Mouse (Mus musculus): ENCODE results near the gene Muc4. TPM values are rescaled to one million over a fixed set of nuclear protein-coding genes. Genes with fewer than 3 reads are reported as not detected.

The Muc4 gene
- polyA plus RNA-seq, 1 experiment from 2014 or later: not detected

DNA sequence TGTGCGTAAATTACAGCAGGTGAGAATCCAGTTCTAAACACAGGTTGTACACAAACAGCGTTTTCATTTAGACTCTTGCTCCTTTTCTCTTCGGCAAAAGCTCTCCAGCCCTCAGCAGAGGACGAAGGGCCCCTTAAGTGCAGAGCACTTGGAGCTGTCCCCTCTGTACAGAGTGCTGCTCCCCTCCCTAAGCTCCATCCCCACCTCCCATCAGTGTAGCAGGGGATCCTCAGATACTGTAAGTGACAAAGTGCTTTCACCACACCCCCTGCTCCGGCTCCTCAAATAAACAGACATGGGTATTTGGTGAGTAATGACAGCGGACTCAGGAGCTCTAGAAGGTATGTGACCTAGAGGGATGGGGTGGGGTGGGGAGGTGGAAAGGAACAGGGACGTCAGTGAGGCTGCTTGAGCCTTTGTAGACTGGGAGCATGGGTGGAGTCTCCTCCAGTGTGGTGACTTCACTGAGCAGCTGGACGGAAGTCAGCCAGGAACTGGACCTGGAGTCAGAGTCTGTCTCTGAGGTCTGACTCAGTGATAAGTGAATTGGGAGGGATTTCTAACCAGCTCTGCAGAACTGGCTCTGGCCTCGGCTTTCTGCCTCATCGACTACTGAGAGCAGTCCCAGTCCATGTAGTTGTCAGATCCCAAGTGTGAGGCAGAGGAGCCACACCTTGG, 86.2 kb downstream of the Muc4 start:
- peaks cover 44% of the 10 kb centered on the region for H3K36me3 ChIP-seq (ENCODE audit: control insufficient read depth, insufficient read depth, low read length)

DNA sequence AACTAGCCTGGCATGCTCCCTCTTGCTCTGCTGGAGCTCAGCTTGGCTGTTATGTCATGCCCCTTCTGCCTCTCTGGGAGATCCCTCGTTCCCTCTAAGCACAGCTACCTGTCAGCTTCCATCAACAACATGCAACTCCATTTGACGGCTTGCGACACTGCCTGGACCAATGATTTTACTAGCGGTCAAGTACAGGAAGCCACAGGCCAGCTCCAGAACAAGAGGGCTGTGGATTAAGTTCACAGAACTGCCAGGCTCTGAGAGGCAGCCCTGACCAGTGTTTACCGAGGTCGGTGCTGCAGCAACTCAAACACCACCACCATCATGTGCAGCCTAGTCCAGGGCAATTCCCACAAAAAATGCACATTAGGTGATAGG, 86.8 kb downstream of the Muc4 start:
- H3K36me3 ChIP-seq (ENCODE audit: control insufficient read depth, insufficient read depth, low read length): peaks cover 48% of the 10 kb centered on the region

More for the DNA sequence above, 86.2 kb downstream of the Muc4 start:
- Histone ChIP-seq H3K4me2 (ENCODE audit: low read length) (no peak overlapping the region), H3K4me1 (ENCODE audit: control insufficient read depth, insufficient read depth, low read length) (no peaks in the 10 kb centered on the region), H3K4me3 (ENCODE audit: low read depth, low read length) (no peak overlapping the region), H3K9me3 (replicated peaks; ENCODE audit: control insufficient read depth, low read length) (no peaks in the 10 kb centered on the region), H3K27ac (ENCODE audit: low read depth, low read length) (no peak overlapping the region), H3K27me3 (replicated peaks; ENCODE audit: control insufficient read depth, insufficient read depth, low read length) (no peaks in the 10 kb centered on the region), H3K9ac (ENCODE audit: low read length) (no peak overlapping the region)
- WGBS: 80% methylated on average over 10 of the region's 10 CpGs
- ATAC-seq (no peak), DNase-seq (ENCODE audit: low spot score) (no peak)

DNA sequence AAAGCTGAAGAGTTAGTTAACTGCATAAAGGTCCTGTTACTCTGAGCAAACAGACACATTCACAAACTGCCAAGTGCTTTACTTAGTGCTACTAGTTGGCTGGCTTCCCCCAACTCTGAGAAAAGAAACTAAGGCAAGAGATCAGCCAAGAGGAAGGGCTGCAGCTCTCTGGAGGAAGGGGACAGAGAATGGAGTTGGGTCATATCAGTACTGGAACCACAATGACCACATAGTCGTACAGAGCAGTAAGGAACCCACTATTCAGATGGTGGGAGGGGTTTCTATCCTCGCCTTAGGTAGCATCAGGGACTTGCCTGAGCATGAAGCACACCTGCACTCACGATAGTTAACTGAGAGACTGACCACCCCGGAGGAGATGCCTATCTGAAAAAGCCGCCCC, 87.2 kb downstream of the Muc4 start:
- WGBS: 89% methylated on average over 5 of the region's 5 CpGs
- no peaks in the 10 kb centered on the region for H3K27me3 ChIP-seq (replicated peaks; ENCODE audit: control insufficient read depth, insufficient read depth, low read length)
- H3K4me1 ChIP-seq (ENCODE audit: control insufficient read depth, insufficient read depth, low read length): no peaks in the 10 kb centered on the region
- H3K27ac ChIP-seq (ENCODE audit: low read depth, low read length): no peak overlapping the region
- ATAC-seq: no peak
- H3K4me3 ChIP-seq (ENCODE audit: low read depth, low read length): no peak overlapping the region
- no peak overlapping the region for H3K9ac ChIP-seq (ENCODE audit: low read length)
- no peaks in the 10 kb centered on the region for H3K9me3 ChIP-seq (replicated peaks; ENCODE audit: control insufficient read depth, low read length)
- peaks cover 52% of the 10 kb centered on the region for H3K36me3 ChIP-seq (ENCODE audit: control insufficient read depth, insufficient read depth, low read length)
- no peak overlapping the region for H3K4me2 ChIP-seq (ENCODE audit: low read length)
- no peak for DNase-seq (ENCODE audit: low spot score)

More for the DNA sequence above, 86.8 kb downstream of the Muc4 start:
- no peak overlapping the region for H3K9ac ChIP-seq (ENCODE audit: low read length)
- no peaks in the 10 kb centered on the region for H3K27me3 ChIP-seq (replicated peaks; ENCODE audit: control insufficient read depth, insufficient read depth, low read length)
- H3K4me3 ChIP-seq (ENCODE audit: low read depth, low read length): no peak overlapping the region
- 86% methylated on average over 6 of the region's 6 CpGs for WGBS
- no peak overlapping the region for H3K27ac ChIP-seq (ENCODE audit: low read depth, low read length)
- H3K9me3 ChIP-seq (replicated peaks; ENCODE audit: control insufficient read depth, low read length): no peaks in the 10 kb centered on the region
- ATAC-seq: no peak
- no peaks in the 10 kb centered on the region for H3K4me1 ChIP-seq (ENCODE audit: control insufficient read depth, insufficient read depth, low read length)
- no peak for DNase-seq (ENCODE audit: low spot score)
- no peak overlapping the region for H3K4me2 ChIP-seq (ENCODE audit: low read length)

DNA sequence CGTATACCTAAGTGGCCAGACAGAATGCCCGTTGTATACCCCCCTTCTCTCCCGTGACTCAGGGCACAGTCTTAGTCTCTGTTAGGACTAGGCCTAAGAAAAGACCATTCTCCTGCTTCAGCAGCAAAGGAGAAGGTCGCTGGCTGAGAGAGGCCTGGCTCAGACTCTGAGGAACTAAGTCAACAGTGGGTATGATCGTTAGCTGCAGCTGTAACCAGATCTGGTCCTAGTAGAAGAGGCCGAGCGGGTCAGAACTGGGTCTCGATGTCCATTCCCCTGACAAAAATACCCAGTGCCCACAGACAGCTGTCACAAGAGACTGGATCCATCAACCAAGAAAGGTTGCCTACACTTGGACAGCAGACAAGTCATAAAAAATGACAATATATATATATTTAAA, 87.8 kb downstream of the Muc4 start:
- ATAC-seq (no peak), DNase-seq (ENCODE audit: low spot score) (no peak)
- no peaks in the 10 kb centered on the region for H3K4me1 ChIP-seq (ENCODE audit: control insufficient read depth, insufficient read depth, low read length)
- WGBS: 91% methylated on average over 8 of the region's 8 CpGs
- no peak overlapping the region for H3K4me2 ChIP-seq (ENCODE audit: low read length)
- no peaks in the 10 kb centered on the region for H3K27me3 ChIP-seq (replicated peaks; ENCODE audit: control insufficient read depth, insufficient read depth, low read length)
- no peak overlapping the region for H3K9ac ChIP-seq (ENCODE audit: low read length)
- no peak overlapping the region for H3K27ac ChIP-seq (ENCODE audit: low read depth, low read length)
- no peaks in the 10 kb centered on the region for H3K9me3 ChIP-seq (replicated peaks; ENCODE audit: control insufficient read depth, low read length)
- peaks cover 57% of the 10 kb centered on the region for H3K36me3 ChIP-seq (ENCODE audit: control insufficient read depth, insufficient read depth, low read length)
- H3K4me3 ChIP-seq (ENCODE audit: low read depth, low read length): no peak overlapping the region

DNA sequence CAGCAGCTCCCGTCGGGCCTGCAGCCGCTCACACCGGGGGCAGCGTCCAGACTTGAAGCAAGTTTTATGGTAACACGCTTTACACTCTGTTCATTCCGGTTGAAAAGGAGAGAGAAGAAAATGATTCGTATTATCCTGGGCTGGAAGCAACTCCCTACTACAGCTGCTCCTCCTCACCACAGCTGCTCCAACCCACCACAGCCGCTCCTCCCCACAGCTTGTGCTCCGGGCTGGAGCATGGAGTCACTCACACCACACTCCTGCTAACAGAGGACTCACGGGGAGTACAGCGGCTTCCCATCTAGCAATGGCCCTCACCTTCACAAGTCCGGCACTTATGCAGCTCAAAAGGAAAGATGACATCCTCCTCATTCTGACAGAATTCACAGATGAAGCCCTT, 88.4 kb downstream of the Muc4 start:
- WGBS: 95% methylated on average over 13 of the region's 13 CpGs
- Histone ChIP-seq H3K36me3 (ENCODE audit: control insufficient read depth, insufficient read depth, low read length) (peaks cover 60% of the 10 kb centered on the region), H3K4me3 (ENCODE audit: low read depth, low read length) (no peak overlapping the region), H3K9me3 (replicated peaks; ENCODE audit: control insufficient read depth, low read length) (no peaks in the 10 kb centered on the region), H3K27ac (ENCODE audit: low read depth, low read length) (no peak overlapping the region), H3K4me1 (ENCODE audit: control insufficient read depth, insufficient read depth, low read length) (no peaks in the 10 kb centered on the region), H3K27me3 (replicated peaks; ENCODE audit: control insufficient read depth, insufficient read depth, low read length) (no peaks in the 10 kb centered on the region), H3K4me2 (ENCODE audit: low read length) (no peak overlapping the region), H3K9ac (ENCODE audit: low read length) (no peak overlapping the region)
- DNase-seq (ENCODE audit: low spot score): no peak
- no peak for ATAC-seq

DNA sequence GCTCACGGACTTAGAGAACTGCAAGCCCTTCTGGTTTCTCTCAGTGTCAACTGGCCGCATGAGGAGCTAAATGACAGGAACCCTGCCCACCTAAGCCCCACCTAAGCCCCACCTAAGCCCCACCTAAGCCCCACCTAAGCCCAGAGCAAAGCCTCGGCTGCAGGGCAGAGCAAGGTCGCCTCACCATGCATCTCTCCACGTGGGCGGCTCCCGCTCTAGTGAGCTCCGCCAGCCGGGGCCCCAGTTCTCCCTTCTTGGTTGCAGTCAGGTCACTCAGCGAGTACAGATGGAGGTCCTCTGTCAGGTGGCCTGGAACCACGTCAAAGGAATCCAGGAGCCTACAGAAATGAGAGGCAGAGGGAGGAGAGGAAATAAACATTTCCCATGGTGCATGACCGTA, 89.7 kb downstream of the Muc4 start:
- Histone ChIP-seq H3K4me3 (ENCODE audit: low read depth, low read length) (no peak overlapping the region), H3K4me2 (ENCODE audit: low read length) (no peak overlapping the region), H3K9ac (ENCODE audit: low read length) (no peak overlapping the region), H3K4me1 (ENCODE audit: control insufficient read depth, insufficient read depth, low read length) (no peaks in the 10 kb centered on the region), H3K36me3 (ENCODE audit: control insufficient read depth, insufficient read depth, low read length) (peaks cover 64% of the 10 kb centered on the region), H3K9me3 (replicated peaks; ENCODE audit: control insufficient read depth, low read length) (no peaks in the 10 kb centered on the region), H3K27ac (ENCODE audit: low read depth, low read length) (no peak overlapping the region), H3K27me3 (replicated peaks; ENCODE audit: control insufficient read depth, insufficient read depth, low read length) (no peaks in the 10 kb centered on the region)
- DNase-seq (ENCODE audit: low spot score) (no peak), ATAC-seq (no peak)
- WGBS: 88% methylated on average over 12 of the region's 12 CpGs

DNA sequence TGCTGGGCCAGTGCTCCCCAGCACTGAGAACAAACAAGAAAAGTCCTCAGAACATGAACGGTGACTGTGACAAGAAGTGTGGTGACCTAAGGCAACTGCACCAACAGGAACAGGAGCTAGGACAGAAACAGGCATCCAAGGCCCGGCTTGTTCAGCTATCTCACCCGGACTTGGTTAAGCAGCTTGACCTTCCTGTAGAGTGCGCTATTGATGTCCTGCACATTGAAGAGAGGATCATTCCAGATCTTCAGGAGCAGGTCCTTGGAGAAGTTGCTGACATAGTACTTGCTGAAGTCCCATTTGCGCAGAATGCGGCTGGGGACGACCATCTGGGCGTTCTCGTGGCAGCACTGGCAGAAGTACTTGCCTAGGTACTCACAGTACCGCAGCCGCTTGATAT, 90.8 kb downstream of the Muc4 start:
- H3K4me2 ChIP-seq (ENCODE audit: low read length): no peak overlapping the region
- no peaks in the 10 kb centered on the region for H3K27me3 ChIP-seq (replicated peaks; ENCODE audit: control insufficient read depth, insufficient read depth, low read length)
- no peak overlapping the region for H3K4me3 ChIP-seq (ENCODE audit: low read depth, low read length)
- H3K27ac ChIP-seq (ENCODE audit: low read depth, low read length): no peak overlapping the region
- no peaks in the 10 kb centered on the region for H3K9me3 ChIP-seq (replicated peaks; ENCODE audit: control insufficient read depth, low read length)
- H3K4me1 ChIP-seq (ENCODE audit: control insufficient read depth, insufficient read depth, low read length): no peaks in the 10 kb centered on the region
- ATAC-seq (no peak), DNase-seq (ENCODE audit: low spot score) (no peak)
- 93% methylated on average over 11 of the region's 11 CpGs for WGBS
- H3K9ac ChIP-seq (ENCODE audit: low read length): no peak overlapping the region
- H3K36me3 ChIP-seq (ENCODE audit: control insufficient read depth, insufficient read depth, low read length): peaks cover 64% of the 10 kb centered on the region

DNA sequence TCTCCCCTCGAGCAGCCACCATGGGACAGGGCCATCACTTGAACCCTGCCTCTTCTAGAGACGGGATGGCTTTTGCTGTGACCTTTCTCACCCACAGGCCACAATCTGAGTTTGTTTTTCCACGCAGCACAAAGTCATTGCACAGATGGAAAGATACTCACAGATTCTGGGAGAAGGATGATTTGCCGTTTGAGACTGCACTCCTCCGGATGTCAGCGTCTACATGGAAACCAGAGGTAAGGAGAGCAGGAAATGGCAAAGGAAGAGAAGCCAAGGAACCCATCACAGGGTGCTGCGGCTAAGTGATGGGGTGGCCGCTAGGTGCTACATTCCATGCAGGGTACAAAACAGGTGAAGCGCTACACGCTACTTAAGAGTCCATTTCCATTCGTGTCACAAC, 93.4 kb downstream of the Muc4 start:
- ATAC-seq (no peak), DNase-seq (ENCODE audit: low spot score) (no peak)
- H3K4me3 ChIP-seq (ENCODE audit: low read depth, low read length): no peak overlapping the region
- no peaks in the 10 kb centered on the region for H3K9me3 ChIP-seq (replicated peaks; ENCODE audit: control insufficient read depth, low read length)
- no peak overlapping the region for H3K4me2 ChIP-seq (ENCODE audit: low read length)
- no peak overlapping the region for H3K9ac ChIP-seq (ENCODE audit: low read length)
- WGBS: 94% methylated on average over 11 of the region's 11 CpGs
- no peaks in the 10 kb centered on the region for H3K4me1 ChIP-seq (ENCODE audit: control insufficient read depth, insufficient read depth, low read length)
- H3K36me3 ChIP-seq (ENCODE audit: control insufficient read depth, insufficient read depth, low read length): peaks cover 57% of the 10 kb centered on the region
- H3K27ac ChIP-seq (ENCODE audit: low read depth, low read length): no peak overlapping the region
- H3K27me3 ChIP-seq (replicated peaks; ENCODE audit: control insufficient read depth, insufficient read depth, low read length): no peaks in the 10 kb centered on the region

DNA sequence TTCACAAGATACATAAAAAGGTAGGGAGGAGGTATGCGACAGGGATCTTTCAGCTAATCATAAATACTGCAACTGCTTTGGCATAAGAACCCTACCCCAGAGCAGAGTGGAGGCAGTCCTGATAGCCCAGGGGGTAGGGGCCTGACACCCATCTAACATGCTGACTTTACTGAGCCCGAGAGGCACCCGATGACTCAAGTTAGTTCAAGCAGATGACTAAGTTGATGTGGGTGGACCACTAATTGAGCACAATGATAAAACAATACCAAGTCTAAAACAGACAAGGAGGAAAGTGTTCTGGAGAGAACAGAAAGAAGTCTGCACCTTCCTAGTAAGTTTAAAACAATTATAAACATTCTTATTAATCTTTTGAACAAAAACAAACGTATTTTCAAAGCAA, 95.8 kb downstream of the Muc4 start:
- H3K27ac ChIP-seq (ENCODE audit: low read depth, low read length): no peak overlapping the region
- no peaks in the 10 kb centered on the region for H3K9me3 ChIP-seq (replicated peaks; ENCODE audit: control insufficient read depth, low read length)
- H3K4me3 ChIP-seq (ENCODE audit: low read depth, low read length): no peak overlapping the region
- WGBS: 80% methylated on average over 4 of the region's 4 CpGs
- H3K4me1 ChIP-seq (ENCODE audit: control insufficient read depth, insufficient read depth, low read length): no peaks in the 10 kb centered on the region
- no peak overlapping the region for H3K9ac ChIP-seq (ENCODE audit: low read length)
- DNase-seq (ENCODE audit: low spot score) (no peak), ATAC-seq (no peak)
- no peak overlapping the region for H3K4me2 ChIP-seq (ENCODE audit: low read length)
- no peaks in the 10 kb centered on the region for H3K27me3 ChIP-seq (replicated peaks; ENCODE audit: control insufficient read depth, insufficient read depth, low read length)
- H3K36me3 ChIP-seq (ENCODE audit: control insufficient read depth, insufficient read depth, low read length): peaks cover 54% of the 10 kb centered on the region
